Mouse (Mus musculus) left cerebral cortex, postnatal 14 days (tissue): Measurements from ENCODE around the gene Sept4. TPM values are rescaled to one million over a fixed set of nuclear protein-coding genes. Genes with fewer than 3 reads are reported as not detected.
A peak's percentile ranks its signal among the peaks of the same experiment; 100 is the strongest.

Source experiments
- DNase-seq, 2 experiments: peaks; one replicate each; pipeline ENCODE4 v3.0.0; 2021 to 2022; ENCODE audit warnings: low spot score in 2 of 2, mixed read lengths in 1 of 2
- intact Hi-C: fragments of 180-260 bp; cut with DNase I; formaldehyde crosslinking; loops from one replicate; pipeline ENCODE4 v1.15.1; 2025
- long read RNA-seq, 2 experiments: library from polyadenylated mRNA; stranded (forward); transcript quantifications; one replicate each; pipeline ENCODE4 v2.0.0; 2021
- total RNA-seq, 2 experiments: library from RNA; stranded (reverse); gene quantifications; 2 replicates each; pipeline ENCODE4 v1.2.3; 2021

The Sept4 gene
- 100 to 1,000 TPM in 1 of 2 experiments, 10 to 100 TPM in 1; 95.3 to 109 TPM for total RNA-seq
- long read RNA-seq, experiment 1, transcript Sept4-201 (12 exons, 1,726 nt) = minor isoform, 5 of 163 reads
- long read RNA-seq, experiment 1, transcript Sept4-205 (12 exons, 1,678 nt) = major isoform, 53 of 163 reads
- long read RNA-seq, experiment 1, transcript Sept4-206 (11 exons, 1,303 nt) = minor isoform, 7 of 163 reads
- long read RNA-seq, experiment 1, partial matches to known transcripts = 24 of 163 reads
- long read RNA-seq, experiment 1, other reads (novel, unspliced or antisense) = 67 of 163 reads
- long read RNA-seq, experiment 2, transcript Sept4-205 (12 exons, 1,678 nt) = major isoform, 25 of 92 reads
- long read RNA-seq, experiment 2, partial matches to known transcripts = 11 of 92 reads
- long read RNA-seq, experiment 2, other reads (novel, unspliced or antisense) = 47 of 92 reads

DNA sequence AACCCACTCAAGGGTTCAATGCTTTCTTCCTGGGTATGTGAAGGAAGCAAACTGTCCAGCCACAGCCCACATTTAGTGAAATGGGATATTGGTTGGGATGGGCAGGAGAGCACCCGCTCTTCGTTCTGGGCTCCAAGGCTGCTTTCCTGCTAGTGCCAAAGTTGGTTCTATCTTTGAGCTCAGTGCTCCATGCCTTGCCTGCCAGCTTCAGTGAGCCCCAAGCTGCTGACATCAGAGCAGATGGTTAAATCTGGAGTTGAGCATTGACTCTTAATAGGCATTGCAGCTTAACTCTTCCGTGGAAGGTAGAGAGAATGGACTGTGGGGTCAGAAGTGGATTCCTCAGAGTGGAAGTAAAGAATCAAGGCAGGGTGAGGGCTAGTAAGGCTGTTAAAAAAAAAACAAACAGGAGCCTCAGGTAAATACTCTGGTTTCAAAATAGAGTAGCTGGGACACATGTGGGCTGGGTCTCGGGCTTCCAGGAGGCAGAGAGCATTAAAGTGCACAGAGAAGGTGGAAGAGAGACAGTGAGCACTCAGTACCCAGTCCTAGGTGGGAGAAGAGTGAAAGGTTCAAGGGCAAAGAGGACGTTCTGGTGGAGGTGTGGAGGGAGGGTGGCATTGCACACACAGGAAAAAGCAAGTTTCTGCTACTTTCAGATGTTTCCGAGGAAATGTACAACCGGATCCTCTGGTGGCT is at the start of gene Sept4:
Gene Sept4, plus strand, starts transcription at position 649 of the 699 bp plus-strand sequence.
- intact Hi-C loops = no loop called here
- DNase-seq = no peak

- DNase-seq = peak; percentile 6 to 15
- intact Hi-C loops = no loop called here
Measured at GRCm38 (mm10) chr11:87519260-87519659, 49.4 kb upstream of the Sept4 start.

DNA sequence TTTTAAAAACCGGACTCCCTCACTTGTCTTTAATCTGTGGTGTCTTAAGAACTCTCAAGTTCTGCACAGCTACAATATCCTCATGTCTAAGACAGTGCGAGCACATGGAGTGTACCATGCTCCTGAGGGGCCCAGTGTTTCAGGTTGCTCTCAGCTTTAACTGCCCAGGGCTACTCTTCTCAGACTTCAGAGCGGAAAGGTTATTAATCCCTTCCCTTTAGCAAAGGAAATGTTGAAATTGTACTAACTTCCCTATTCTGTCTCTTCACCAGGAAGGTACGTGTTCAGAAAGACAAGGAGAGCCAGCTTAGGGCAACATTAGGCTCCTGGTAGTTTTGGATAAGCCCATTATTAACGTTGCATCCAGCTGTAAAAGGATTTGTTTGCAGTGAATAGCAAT is 45.2 kb upstream of the Sept4 start:
- intact Hi-C loops = no loop called here
- no peak for DNase-seq

DNA sequence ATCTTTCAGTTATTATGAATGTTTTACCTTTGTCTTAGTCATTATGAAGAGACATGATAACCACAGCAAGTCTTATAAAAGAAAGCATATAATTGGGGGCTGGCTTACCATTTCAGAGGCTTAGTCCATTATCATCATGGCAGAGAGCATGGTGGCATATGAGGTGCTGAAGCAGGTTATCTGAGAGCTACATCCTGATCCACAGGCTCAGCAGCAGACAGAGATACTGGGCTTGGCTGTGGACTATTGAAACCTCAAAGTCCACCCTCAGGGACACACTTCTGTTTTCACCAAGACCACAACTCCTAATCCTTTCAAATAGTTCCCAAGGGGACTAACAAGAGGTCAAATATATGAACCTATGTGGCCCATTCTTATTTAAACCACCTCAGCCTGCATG is 44.7 kb upstream of the Sept4 start:
- intact Hi-C loops = no loop called here
- no peak for DNase-seq

DNA sequence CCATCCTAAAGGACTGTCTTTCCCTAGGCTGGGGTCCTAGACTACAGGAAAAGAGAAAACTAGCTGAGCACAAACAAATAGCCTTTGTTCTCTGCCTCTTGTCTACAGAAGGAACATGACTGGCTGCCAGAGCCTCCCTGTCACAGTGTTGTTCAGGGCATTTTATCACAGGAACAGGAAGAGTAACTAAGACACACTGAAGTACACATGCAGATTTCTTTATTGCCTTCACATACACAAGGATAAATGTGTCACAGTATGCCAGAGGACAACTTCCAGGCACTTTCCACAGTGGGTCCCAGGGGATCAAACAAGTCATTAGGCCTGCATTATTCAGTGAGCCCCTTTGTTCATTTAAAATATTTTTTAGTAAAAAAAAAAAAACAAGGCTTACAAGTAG is 43.9 kb upstream of the Sept4 start:
- no peak for DNase-seq
- intact Hi-C loops = no loop called here

- DNase-seq = no peak
Measured at GRCm38 (mm10) chr11:87527364-87527763, 41.3 kb upstream of the Sept4 start.

GRCm38 (mm10) chr11:87527990-87528389 is 40.7 kb upstream of the Sept4 start:
- DNase-seq = no peak
- intact Hi-C loops = no loop called here

More at GRCm38 (mm10) chr11:87527364-87527763, 41.3 kb upstream of the Sept4 start:
- intact Hi-C loops = no loop called here

GRCm38 (mm10) chr11:87531695-87532094 is 37.0 kb upstream of the Sept4 start:
- DNase-seq = no peak
- intact Hi-C loops = no loop called here

- intact Hi-C loops = no loop called here
- DNase-seq = no peak
Measured at GRCm38 (mm10) chr11:87542285-87542684, 26.4 kb upstream of the Sept4 start.

- intact Hi-C loops = no loop called here
- no peak for DNase-seq
Measured at GRCm38 (mm10) chr11:87542906-87543305, 25.8 kb upstream of the Sept4 start.

GRCm38 (mm10) chr11:87553342-87553741 is 15.4 kb upstream of the Sept4 start:
- DNase-seq = peak in 1 of 2 experiments; percentile 19

DNA sequence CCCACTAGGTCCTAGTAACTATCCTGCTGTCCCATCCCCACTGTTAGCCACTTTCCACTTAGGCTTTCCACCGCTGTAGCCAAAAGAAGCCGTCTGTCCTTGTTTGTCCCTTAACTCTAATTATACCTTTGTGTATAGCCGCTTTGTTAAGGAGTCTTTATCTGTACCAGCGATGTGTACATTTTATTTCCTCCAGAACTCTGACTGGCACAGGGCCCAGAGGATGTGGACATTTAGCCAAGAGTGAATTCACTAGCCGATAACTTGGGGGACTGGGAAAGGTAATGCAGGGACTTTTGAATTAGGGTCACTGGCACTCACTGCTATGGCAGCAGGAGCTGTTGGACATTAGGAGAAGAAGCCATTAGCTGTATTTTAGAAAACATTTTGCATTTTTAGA is 14.3 kb upstream of the Sept4 start:
- intact Hi-C loops = no loop called here

More at GRCm38 (mm10) chr11:87553342-87553741, 15.4 kb upstream of the Sept4 start:
- intact Hi-C loops = no loop called here

DNA sequence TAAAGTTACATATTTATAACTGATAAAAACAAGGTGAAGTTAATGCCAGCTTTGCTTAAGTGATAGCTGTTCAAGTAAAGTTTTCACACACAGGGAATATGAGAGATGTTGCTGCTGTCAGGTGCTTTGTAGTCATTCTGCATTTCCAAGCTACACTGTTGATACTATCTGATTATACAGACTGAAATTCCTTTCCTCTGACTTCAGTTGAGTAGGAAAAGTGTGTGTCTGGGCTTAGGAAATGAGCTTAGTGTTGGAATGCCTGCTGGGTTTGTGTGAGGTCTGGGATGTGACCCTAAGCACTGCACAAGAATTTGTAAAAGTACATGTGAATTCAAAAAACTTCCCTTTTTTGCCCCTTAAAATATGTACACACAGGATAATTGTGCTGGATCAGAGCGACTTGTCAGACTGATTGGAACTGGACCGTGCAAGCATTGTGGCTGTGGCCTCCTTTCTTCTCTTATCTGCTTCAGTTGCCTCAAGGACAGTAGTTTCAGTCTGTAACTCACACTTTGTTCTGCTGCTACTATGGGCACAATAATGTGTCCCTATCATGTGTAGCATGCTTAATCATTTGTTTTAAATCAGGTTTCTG is 13.5 kb upstream of the Sept4 start:
- intact Hi-C loops = no loop called here
- no peak for DNase-seq

More for the DNA sequence above, 14.3 kb upstream of the Sept4 start:
- DNase-seq = no peak

DNA sequence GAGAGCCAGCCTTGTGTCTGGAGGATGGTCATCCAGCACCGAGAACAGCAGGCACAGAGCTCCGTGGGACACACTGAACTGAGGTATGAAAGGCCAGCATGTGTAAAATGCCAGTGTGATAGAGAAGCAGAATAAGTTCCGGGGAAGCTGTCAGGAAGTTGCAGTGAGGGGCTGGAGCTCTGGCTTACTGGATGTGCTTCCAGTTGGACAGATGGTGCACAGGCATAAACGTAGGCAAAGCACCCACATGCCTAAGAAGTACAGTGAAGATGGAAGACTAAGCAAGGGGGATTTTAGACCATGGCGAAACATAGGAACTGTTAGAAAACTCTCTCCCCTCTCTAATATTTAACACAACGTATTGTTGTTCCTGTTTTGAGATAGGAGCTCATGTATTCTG is 7.5 kb upstream of the Sept4 start:
- no peak for DNase-seq
- intact Hi-C loops = no loop called here

- DNase-seq = no peak
- intact Hi-C loops = no loop called here
Measured at GRCm38 (mm10) chr11:87566501-87566900, 2.2 kb upstream of the Sept4 start, which contains the start of gene Gm11492. Gene Gm11492, plus strand, starts transcription at chr11:87566653.

- intact Hi-C loops = no loop called here
- DNase-seq = no peak
Measured at GRCm38 (mm10) chr11:87570743-87571142, 2.0 kb downstream of the Sept4 start.

DNA sequence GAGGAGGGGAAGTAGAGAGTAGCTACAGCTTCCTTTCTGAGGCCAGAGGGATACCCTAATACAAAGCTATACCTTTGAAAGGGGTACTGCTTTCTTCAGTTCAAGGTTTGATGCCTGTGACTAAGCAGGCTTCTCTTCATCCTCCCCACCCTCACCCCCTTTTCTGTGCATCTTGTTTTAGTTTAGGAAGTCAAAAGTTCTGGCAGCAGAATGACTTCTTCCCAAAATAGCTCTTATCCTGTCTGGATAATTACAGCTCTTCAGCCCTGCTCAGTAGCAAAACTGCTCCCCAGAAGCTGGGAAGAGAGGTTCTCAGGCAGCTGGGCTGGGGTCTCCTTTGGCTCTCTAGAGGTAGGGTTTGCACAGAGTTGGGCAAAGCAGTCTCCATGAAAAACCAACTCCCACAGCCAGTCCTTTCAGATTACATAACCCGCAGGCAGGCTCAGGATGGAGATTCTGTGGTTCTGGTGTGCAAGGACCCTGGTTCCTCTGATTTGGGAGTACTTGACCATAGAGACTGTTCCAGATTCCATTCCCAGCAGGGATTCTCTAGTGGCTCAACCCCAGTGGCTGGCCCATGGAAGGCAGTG is 2.8 kb downstream of the Sept4 start:
- intact Hi-C loops = no loop called here
- no peak for DNase-seq

DNA sequence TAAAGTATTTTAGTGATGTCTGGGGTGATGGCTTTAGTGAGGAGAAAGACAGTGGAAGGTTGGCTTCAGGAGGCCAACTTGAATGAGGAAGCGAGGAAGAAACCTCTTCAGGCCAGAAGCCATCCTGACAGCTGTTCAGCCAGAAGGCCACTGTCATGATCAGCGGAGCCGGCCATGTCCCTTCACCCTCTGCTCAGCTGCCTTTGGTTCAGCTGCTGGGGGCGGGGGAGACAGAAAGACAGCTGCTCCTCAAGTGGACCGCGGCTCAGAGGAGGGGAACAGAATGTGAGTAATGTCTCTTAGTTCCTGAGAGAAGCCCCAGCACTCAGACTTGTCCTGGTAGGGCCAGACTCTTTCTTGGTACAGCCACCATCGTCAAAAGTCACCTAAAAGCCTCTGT is 5.0 kb downstream of the Sept4 start:
- DNase-seq = no peak
- intact Hi-C loops = no loop called here

GRCm38 (mm10) chr11:87574520-87575180 is 5.9 kb downstream of the Sept4 start:
- intact Hi-C loops = no loop called here
- no peak for DNase-seq
